Mouse (Mus musculus) left cerebral cortex, adult 18-20 months (tissue): ENCODE results near the gene Mchr1. TPM values are rescaled to one million over a fixed set of nuclear protein-coding genes. Genes with fewer than 3 reads are reported as not detected.
A peak's percentile ranks its signal among the peaks of the same experiment; 100 is the strongest.

Source experiments
- DNase-seq, 2 experiments: peaks; one replicate each; pipeline ENCODE4 v3.0.0; 2021 to 2022; ENCODE audit warnings: low spot score in 2 of 2, mixed read lengths in 1 of 2
- total RNA-seq, 2 experiments: library from RNA; stranded (reverse); gene quantifications; 2 replicates each; pipeline ENCODE4 v1.2.3; 2021

Mchr1 gene
- total RNA-seq, 2 experiments from 2014 or later: 20.7 to 25.6 TPM

GRCm38 (mm10) chr15:81267416-81267815, 32.1 kb downstream of the Mchr1 start:
- DNase-seq: peak in 1 of 2 experiments; percentile 35

GRCm38 (mm10) chr15:81272305-81273053, 37.2 kb downstream of the Mchr1 start:
- peak; percentile 61 to 71 for DNase-seq

GRCm38 (mm10) chr15:81273361-81273760, 38.1 kb downstream of the Mchr1 start:
- no peak for DNase-seq

GRCm38 (mm10) chr15:81277928-81278327, 42.6 kb downstream of the Mchr1 start:
- DNase-seq: no peak

- DNase-seq: no peak
These were observed 43.4 kb downstream of the Mchr1 start for GRCm38 (mm10) chr15:81278699-81279098.

GRCm38 (mm10) chr15:81284121-81284734, 48.9 kb downstream of the Mchr1 start:
- no peak for DNase-seq

Other genes starting within 250 kb of the Mchr1 start
- gene Mrtfa, start 44.7 kb upstream of the Mchr1 start, total RNA-seq: 10 to 100 TPM; 60.3 to 61.9 TPM
- gene Slc25a17, start 125.3 kb downstream of the Mchr1 start, total RNA-seq: 10 to 100 TPM; 34.5 to 39.7 TPM
- 100 to 1,000 TPM; 173 to 174 TPM for gene St13, start 164.6 kb downstream of the Mchr1 start, total RNA-seq
- gene Xpnpep3, start 164.6 kb downstream of the Mchr1 start, total RNA-seq: 10 to 100 TPM; 15.0 to 16.6 TPM
- gene Dnajb7, start 172.8 kb downstream of the Mchr1 start, total RNA-seq: not detected
- 100 to 1,000 TPM; 140 to 144 TPM for gene Rbx1, start 230.8 kb downstream of the Mchr1 start, total RNA-seq